Mouse (Mus musculus): ENCODE results near the gene Ly6g6d.

GRCm38 (mm10) chr17:35076507-35077176 lies 1.2 kb downstream of the Ly6g6d start, which contains the start of gene Ly6g6e:
- TF ChIP-seq CTCF (IDR thresholded peaks at IDR 0.05; ENCODE audit: low read depth): no peak
- TF ChIP-seq EP300 (IDR thresholded peaks at IDR 0.05; ENCODE audit: low read depth): no peak

All from liver, postnatal 0 days (tissue).